ENCODE assay signal across 31 mouse cellular contexts in genomic region chr11:105149766-105150165, GRCm38 (mm10). TPM values are rescaled to one million over a fixed set of nuclear protein-coding genes. Genes with fewer than 3 reads are reported as not detected.
A peak's percentile ranks its signal among the peaks of the same experiment; 100 is the strongest.
DNase-seq lines count a peak whose midpoint lies in the region; ATAC-seq and TF ChIP-seq lines count a peak whose summit lies in the region.
"Had no signal": no experiment of that assay in that cellular context is flagged by ENCODE, and none has a peak within 500 bp of the region (broad histone marks: within the 10 kb centered on the region; RNA-seq: fewer than 3 reads in every experiment).

No protein-coding gene starts in this region.

- no peak overlapping the region for H3K4me2 ChIP-seq in liver, embryonic 12.5 days
- H3K4me2 ChIP-seq in liver, embryonic 14.5 days (ENCODE audit: low read depth): no peak overlapping the region
- H3K4me2 ChIP-seq: hindbrain, embryonic 14.5 days; intestine, embryonic 15.5 days; kidney, embryonic 15.5 days; limb, embryonic 12.5 days; lung, embryonic 14.5 days; neural tube, embryonic 12.5 days; stomach, embryonic 15.5 days had no signal

- H3K9me3 ChIP-seq in liver, embryonic 12.5 days (replicated peaks): no peaks in the 10 kb centered on the region
- no peaks in the 10 kb centered on the region for H3K9me3 ChIP-seq in liver, embryonic 14.5 days (ENCODE audit: control insufficient read depth, low read length)
- H3K9me3 ChIP-seq: intestine, embryonic 15.5 days; kidney, embryonic 15.5 days; limb, embryonic 12.5 days; midbrain, embryonic 10.5 days; neural tube, embryonic 12.5 days; stomach, embryonic 15.5 days had no signal

- no peaks in the 10 kb centered on the region for H3K36me3 ChIP-seq in liver, embryonic 12.5 days
- H3K36me3 ChIP-seq in liver, embryonic 14.5 days (replicated peaks; ENCODE audit: control insufficient read depth, insufficient read depth, low read depth): no peaks in the 10 kb centered on the region
- H3K36me3 ChIP-seq: intestine, embryonic 15.5 days; kidney, embryonic 15.5 days; limb, embryonic 12.5 days; midbrain, embryonic 10.5 days; neural tube, embryonic 12.5 days; stomach, embryonic 15.5 days had no signal

- no peak for DNase-seq in liver
- DNase-seq in A20 (ENCODE audit: low read depth, low spot score): peak; percentile 23
- DNase-seq in NIH3T3 (ENCODE audit: low read depth): peak; percentile 35
- DNase-seq in liver, embryonic 14.5 days (ENCODE audit: low read depth in 3 of 3, low spot score in 3 of 3): peak in 2 of 3 experiments; percentile 59 to 68
- no peak for DNase-seq in frontal cortex, postnatal 36 days (ENCODE audit: low spot score in 2 of 2)
- DNase-seq in T-cell, adult 2 months (ENCODE audit: low spot score): no peak
- DNase-seq: adrenal gland, postnatal 25 days; cerebellum, adult 18-20 months; gastrocnemius, postnatal 25 days; heart, adult 2 months; heart, postnatal 36 days; kidney, postnatal 4 days; layer of hippocampus, adult 9-11 months; lung, embryonic 14.5 days; lung, postnatal 4 days; right cerebral cortex, postnatal 14 days had no signal

- no peak overlapping the region for H3K9ac ChIP-seq in liver, embryonic 12.5 days
- no peak overlapping the region for H3K9ac ChIP-seq in liver, embryonic 14.5 days (replicated peaks)
- H3K9ac ChIP-seq: hindbrain, embryonic 14.5 days; intestine, embryonic 15.5 days; kidney, embryonic 15.5 days; limb, embryonic 12.5 days; lung, embryonic 14.5 days; neural tube, embryonic 12.5 days; stomach, embryonic 15.5 days had no signal

- peaks cover 72% of the 10 kb centered on the region for H3K4me1 ChIP-seq in liver, embryonic 12.5 days
- H3K4me1 ChIP-seq in liver, embryonic 14.5 days (replicated peaks; ENCODE audit: control insufficient read depth in 2 of 2, insufficient read depth in 2 of 2, low read length in 1 of 2): peaks cover 46 to 57% of the 10 kb centered on the region in 2 experiments
- H3K4me1 ChIP-seq: stomach, embryonic 15.5 days had no signal

- no peak for TF ChIP-seq EP300 in liver, embryonic 14.5 days (IDR thresholded peaks at IDR 0.05; ENCODE audit: low read depth)

- H3K4me3 ChIP-seq in liver, embryonic 12.5 days: no peak overlapping the region
- H3K4me3 ChIP-seq in liver, embryonic 14.5 days (ENCODE audit: insufficient read depth in 1 of 2, low read depth in 2 of 2, low read length in 2 of 2): no peak overlapping the region
- H3K4me3 ChIP-seq: heart, adult 2 months; intestine, embryonic 15.5 days; kidney, embryonic 15.5 days; limb, embryonic 12.5 days; midbrain, embryonic 10.5 days; neural tube, embryonic 12.5 days; stomach, embryonic 15.5 days had no signal

- peak overlapping the region; percentile 95 for H3K27ac ChIP-seq in liver, embryonic 12.5 days
- peak overlapping the region; percentile 65; the same call in 1 of the 2 replicates for H3K27ac ChIP-seq in liver, embryonic 14.5 days
- H3K27ac ChIP-seq: heart, adult 2 months; hindbrain, embryonic 14.5 days; intestine, embryonic 15.5 days; kidney, embryonic 15.5 days; limb, embryonic 12.5 days; midbrain, embryonic 10.5 days; neural tube, embryonic 12.5 days; stomach, embryonic 15.5 days had no signal

- no peaks in the 10 kb centered on the region for H3K27me3 ChIP-seq in liver, embryonic 12.5 days (replicated peaks)
- no peaks in the 10 kb centered on the region for H3K27me3 ChIP-seq in liver, embryonic 14.5 days (ENCODE audit: control insufficient read depth, insufficient read depth, low read length)
- H3K27me3 ChIP-seq: intestine, embryonic 15.5 days; kidney, embryonic 15.5 days; neural tube, embryonic 12.5 days had no signal

- TF ChIP-seq CTCF in liver, embryonic 14.5 days (IDR thresholded peaks at IDR 0.05; ENCODE audit: low read depth): no peak

- no peak for ATAC-seq in liver, embryonic 12.5 days
- no peak for ATAC-seq in liver, embryonic 14.5 days (ENCODE audit: insufficient read depth)
- ATAC-seq in erythroblast, adult 5-6 weeks (replicated peaks; ENCODE audit: low FRiP score, poor library complexity, severe bottlenecking): no peak
- ATAC-seq: intestine, embryonic 15.5 days had no signal

- 67% methylated on average over 1 of the region's 1 CpGs for WGBS in liver, embryonic 12.5 days (ENCODE audit: insufficient replicate concordance)
- WGBS in liver, embryonic 14.5 days (ENCODE audit: insufficient replicate concordance): 76% methylated on average over 1 of the region's 1 CpGs

RNA-seq across cellular contexts. Expression of gene Gm10842, which starts 3.1 kb away (rescaled TPM):
- polyA plus RNA-seq in liver, embryonic 12.5 days (2016; fragmentation: Nextera tagmentation; extraction: Ambion mirVana): not detected in 2 replicates
- polyA plus RNA-seq in liver, embryonic 14.5 days (2012; rRNA removed): not detected in 2 replicates
- not detected in 2 replicates for polyA plus RNA-seq in liver, embryonic 14.5 days (2014; fragmentation: Nextera tagmentation; extraction: Ambion mirVana)
- not detected in 2 replicates for total RNA-seq in erythroblast, adult 5-6 weeks (2015; ENCODE audit: low replicate concordance)
- not detected in 2 replicates for total RNA-seq in erythroblast, adult 5-6 weeks (2017; ENCODE audit: low replicate concordance)
- total RNA-seq: adrenal gland, postnatal 25 days; gastrocnemius, postnatal 25 days; heart, adult 2 months; heart, postnatal 36 days; left cerebral cortex, adult 8-10 months; monocyte, adult 5-6 weeks had no signal
- polyA plus RNA-seq: C2C12; forebrain, embryonic 11.5 days; heart, adult 2 months; heart, embryonic 14.5 days; hindbrain, embryonic 14.5 days; intestine, embryonic 15.5 days; kidney, embryonic 15.5 days; limb, embryonic 12.5 days; lung, embryonic 14.5 days; midbrain, embryonic 10.5 days; neural tube, embryonic 12.5 days; spleen, adult 2 months; stomach, embryonic 15.5 days had no signal

RNA-seq across cellular contexts. Expression of gene Mettl2, which starts 23.5 kb away (rescaled TPM):
- polyA plus RNA-seq in liver, embryonic 12.5 days (2016; fragmentation: Nextera tagmentation; extraction: Ambion mirVana): 34.3 and 35.1 TPM in 2 replicates
- 12.0 and 16.6 TPM in 2 replicates for polyA plus RNA-seq in liver, embryonic 14.5 days (2012; rRNA removed)
- polyA plus RNA-seq in liver, embryonic 14.5 days (2014; fragmentation: Nextera tagmentation; extraction: Ambion mirVana): 14.2 and 14.6 TPM in 2 replicates
- total RNA-seq in erythroblast, adult 5-6 weeks (2015; ENCODE audit: low replicate concordance): 6.3 and 6.5 TPM in 2 replicates
- 4.7 and 5.3 TPM in 2 replicates for total RNA-seq in erythroblast, adult 5-6 weeks (2017; ENCODE audit: low replicate concordance)

RNA-seq across cellular contexts. Expression of gene Tlk2, which starts 28.8 kb away (rescaled TPM):
- 15.9 and 16.0 TPM in 2 replicates for polyA plus RNA-seq in liver, embryonic 12.5 days (2016; fragmentation: Nextera tagmentation; extraction: Ambion mirVana)
- 12.0 and 16.3 TPM in 2 replicates for polyA plus RNA-seq in liver, embryonic 14.5 days (2012; rRNA removed)
- polyA plus RNA-seq in liver, embryonic 14.5 days (2014; fragmentation: Nextera tagmentation; extraction: Ambion mirVana): 10.2 and 10.6 TPM in 2 replicates
- total RNA-seq in erythroblast, adult 5-6 weeks (2015; ENCODE audit: low replicate concordance): 27.2 and 36.3 TPM in 2 replicates
- 67.6 and 70.0 TPM in 2 replicates for total RNA-seq in erythroblast, adult 5-6 weeks (2017; ENCODE audit: low replicate concordance)

Comparison
In these comparisons a context has a peak if more than half of its experiments do, and no peak if none do; other contexts are left out.
1. DNase-seq: peak in A20 (single experiment), NIH3T3 (single experiment) and liver, embryonic 14.5 days (2 of 3); none in liver (single experiment), frontal cortex, postnatal 36 days (0 of 2) and T-cell, adult 2 months (single experiment).